Mouse (Mus musculus) kidney, embryonic 15.5 days (tissue): Measurements from ENCODE around the gene Lingo1. TPM values are rescaled to one million over a fixed set of nuclear protein-coding genes. Genes with fewer than 3 reads are reported as not detected.

Source experiments
- ATAC-seq: fragments of 200-750 bp; cut with Nextera tagmentation; replicated peaks from 2 replicates; pipeline ENCODE4 v1.8.0; 2017; ENCODE audit warnings: moderate TSS enrichment; ENCODE audit not compliant: low FRiP score
- H3K27ac ChIP-seq: fragments of 300-500 bp; sonication (generic); 2 replicates; pipeline ENCODE4 v1.5.1; 2015; ENCODE audit warnings: mild to moderate bottlenecking, inconsistent platforms
- H3K27me3 ChIP-seq: fragments of 300-500 bp; sonication (generic); 2 replicates; pipeline ENCODE4 v1.6.1; 2015; ENCODE audit warnings: inconsistent platforms
- H3K36me3 ChIP-seq: fragments of 300-500 bp; sonication (generic); 2 replicates; pipeline ENCODE4 v1.6.1; 2015; ENCODE audit warnings: inconsistent platforms
- H3K4me1 ChIP-seq: fragments of 300-500 bp; sonication (generic); 2 replicates; pipeline ENCODE4 v1.6.1; 2015; ENCODE audit warnings: inconsistent platforms
- H3K4me2 ChIP-seq: fragments of 300-500 bp; sonication (generic); 2 replicates; pipeline ENCODE4 v1.6.1; 2015; ENCODE audit warnings: moderate library complexity, mild to moderate bottlenecking, inconsistent platforms
- H3K4me3 ChIP-seq: fragments of 300-500 bp; sonication (generic); replicated peaks from 2 replicates; pipeline ENCODE4 v1.5.1; 2015; ENCODE audit warnings: mild to moderate bottlenecking, inconsistent platforms
- H3K9ac ChIP-seq: fragments of 300-500 bp; sonication (generic); 2 replicates; pipeline ENCODE4 v1.6.1; 2015; ENCODE audit warnings: mild to moderate bottlenecking, inconsistent platforms
- H3K9me3 ChIP-seq: fragments of 300-500 bp; sonication (generic); replicated peaks from 2 replicates; pipeline ENCODE4 v1.6.1; 2016; ENCODE audit warnings: inconsistent platforms
- WGBS: fragments of 180-500 bp; shearing (Covaris S2); methylation state at CpG from one replicate; pipeline ENCODE4 v1.1.7; 2015; ENCODE audit warnings: mixed read lengths; 5-methylcytosine and 5-hydroxymethylcytosine counted together
- polyA plus RNA-seq: library from polyadenylated mRNA; unstranded; fragments of >200 nt; fragmentation: Nextera tagmentation; extraction: Ambion mirVana; gene quantifications from 2 replicates; pipeline ENCODE4 v1.2.1, GENCODE M21; 2015

Lingo1 gene
- polyA plus RNA-seq, 1 experiment from 2014 or later = 4.5 TPM

GRCm38 (mm10) chr9:56572534-56573479, 223.5 kb downstream of the Lingo1 start:
- H3K36me3 ChIP-seq = no peaks in the 10 kb centered on the region
- 26% methylated on average over 23 of the region's 23 CpGs for WGBS
- peak overlapping the region; percentile 44 for H3K4me2 ChIP-seq
- ATAC-seq = peak; percentile 79
- H3K27me3 ChIP-seq = no peaks in the 10 kb centered on the region
- H3K9me3 ChIP-seq = no peaks in the 10 kb centered on the region
- no peak overlapping the region for H3K27ac ChIP-seq
- peaks cover 13% of the 10 kb centered on the region for H3K4me1 ChIP-seq
- H3K9ac ChIP-seq = no peak overlapping the region
- 0 out of 2 replicates have a peak overlapping the region, but pooled peaks have one; percentile 9 for H3K4me3 ChIP-seq

Other genes starting within 250 kb of the Lingo1 start
- 0.17 and 0.22 TPM in 2 replicates for gene Odf3l1, start 68.2 kb upstream of the Lingo1 start, polyA plus RNA-seq
- gene Cspg4, start 68.6 kb upstream of the Lingo1 start, polyA plus RNA-seq = 25.0 and 26.5 TPM in 2 replicates
- gene Snx33, start 131.9 kb upstream of the Lingo1 start, polyA plus RNA-seq = 9.2 and 10.5 TPM in 2 replicates
- 90.8 and 93.7 TPM in 2 replicates for gene Imp3, start 141.0 kb upstream of the Lingo1 start, polyA plus RNA-seq
- 24.1 and 28.3 TPM in 2 replicates for gene Snupn, start 154.4 kb upstream of the Lingo1 start, polyA plus RNA-seq
- 22.7 and 24.2 TPM in 2 replicates for gene Ptpn9, start 198.5 kb upstream of the Lingo1 start, polyA plus RNA-seq